Mouse (Mus musculus) intestine, embryonic 14.5 days (tissue): ENCODE measurements around the gene Cltrn. TPM values are rescaled to one million over a fixed set of nuclear protein-coding genes. Genes with fewer than 3 reads are reported as not detected.

Source experiments
- ATAC-seq: fragments of 200-750 bp; cut with Nextera tagmentation; replicated peaks from 2 replicates; pipeline ENCODE4 v1.8.0; 2017; ENCODE audit warnings: low read depth, moderate number of reproducible peaks, moderate TSS enrichment, moderate library complexity; ENCODE audit not compliant: low FRiP score, low TSS enrichment
- DNase-seq: peaks from one replicate; pipeline ENCODE4 v3.0.0-alpha.2; 2018; ENCODE audit warnings: low spot score
- H3K27ac ChIP-seq: fragments of 300-500 bp; sonication (generic); 2 replicates; pipeline ENCODE4 v1.5.1; 2014; ENCODE audit warnings: low read depth, mild to moderate bottlenecking, control low read depth
- H3K27me3 ChIP-seq: fragments of 300-500 bp; sonication (generic); replicated peaks from 2 replicates; pipeline ENCODE4 v1.6.1; 2014; ENCODE audit warnings: low read length, control low read depth; ENCODE audit not compliant: control insufficient read depth, insufficient read depth
- H3K36me3 ChIP-seq: fragments of 300-500 bp; sonication (generic); 2 replicates; pipeline ENCODE4 v1.6.1; 2014; ENCODE audit warnings: low read length, control low read depth; ENCODE audit not compliant: control insufficient read depth, insufficient read depth
- H3K4me1 ChIP-seq: fragments of 300-500 bp; sonication (generic); replicated peaks from 2 replicates; pipeline ENCODE4 v1.6.1; 2014; ENCODE audit warnings: low read length, control low read depth, mixed read lengths; ENCODE audit not compliant: control insufficient read depth, insufficient read depth
- H3K4me2 ChIP-seq: fragments of 300-500 bp; sonication (generic); 2 replicates; pipeline ENCODE4 v1.6.1; 2014; ENCODE audit warnings: low read length
- H3K4me3 ChIP-seq: fragments of 300-500 bp; sonication (generic); 2 replicates; pipeline ENCODE4 v1.5.1; 2014; ENCODE audit warnings: low read depth, low read length, control low read depth, mixed read lengths
- H3K9ac ChIP-seq: fragments of 300-500 bp; sonication (generic); 2 replicates; pipeline ENCODE4 v1.6.1; 2014; ENCODE audit warnings: mild to moderate bottlenecking, low read length
- H3K9me3 ChIP-seq: fragments of 300-500 bp; sonication (generic); 2 replicates; pipeline ENCODE4 v1.6.1; 2016; ENCODE audit warnings: low read length, control low read depth; ENCODE audit not compliant: control insufficient read depth
- WGBS: fragments of 180-500 bp; shearing (Covaris S2); extraction: QIAGEN DNeasy Blood & Tissue Kit; methylation state at CpG from one replicate; pipeline ENCODE4 v1.1.7; 2014; 5-methylcytosine and 5-hydroxymethylcytosine counted together
- polyA plus RNA-seq: library from polyadenylated mRNA; unstranded; fragments of >200 nt; fragmentation: Nextera tagmentation; extraction: Ambion mirVana; gene quantifications from 2 replicates; pipeline ENCODE4 v1.2.1, GENCODE M21; 2014

Gene Cltrn
- polyA plus RNA-seq, 1 experiment from 2014 or later = 6.9 TPM

DNA sequence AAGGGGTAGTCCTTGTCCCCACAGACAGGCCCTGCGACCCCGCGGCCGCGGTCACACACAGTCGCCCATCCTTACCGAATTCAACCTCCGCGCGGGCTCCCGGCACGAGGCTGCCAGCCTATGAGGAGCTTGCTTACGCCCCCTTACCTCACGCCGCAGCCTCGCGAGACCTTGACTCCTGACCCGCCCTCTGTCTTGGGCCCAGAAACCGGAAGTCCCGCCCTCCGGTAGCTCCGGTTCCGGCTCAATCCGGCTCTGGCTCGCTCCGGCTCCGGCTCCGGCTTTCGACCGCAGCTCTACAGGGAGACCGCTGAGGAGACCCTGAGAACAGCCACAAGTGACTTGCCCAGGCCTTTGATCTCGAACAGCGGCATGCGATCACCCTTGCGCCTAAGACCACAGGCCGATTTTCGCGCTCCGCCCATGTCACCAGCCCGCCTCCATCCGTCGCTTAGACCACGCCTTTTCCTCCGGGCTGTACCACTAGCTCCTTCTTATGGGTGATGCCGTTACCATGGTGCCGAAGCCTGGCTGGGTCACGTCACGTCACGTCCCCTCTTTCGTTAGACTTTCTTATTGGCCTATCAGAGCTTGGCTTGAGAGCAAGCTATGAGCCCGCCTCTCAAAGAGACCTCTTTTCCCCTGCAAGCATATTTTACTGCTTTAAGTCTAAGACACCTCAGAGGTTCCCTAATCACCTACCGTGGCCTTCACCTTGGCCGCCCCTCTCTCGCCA, 12.4 kb upstream of the Cltrn start, which contains the start of gene Siah1b:
Gene Siah1b, minus strand, starts transcription at position 454 of the 736 bp plus-strand sequence.
- Histone ChIP-seq H3K36me3 (peaks cover 15% of the 10 kb centered on the region; the same call in 1 of the 2 replicates), H3K27me3 (no peaks in the 10 kb centered on the region), H3K4me3 (peak within 1 kb of the TSS; percentile 55), H3K27ac (peak within 1 kb of the TSS; percentile 80), H3K4me1 (no peaks in the 10 kb centered on the region), H3K9me3 (no peaks in the 10 kb centered on the region), H3K9ac (peak within 1 kb of the TSS; percentile 68), H3K4me2 (peak within 1 kb of the TSS; percentile 58)
- 18% methylated on average over 51 of the region's 54 CpGs for WGBS
- DNase-seq (peak; percentile 89), ATAC-seq (peak; percentile 99)

DNA sequence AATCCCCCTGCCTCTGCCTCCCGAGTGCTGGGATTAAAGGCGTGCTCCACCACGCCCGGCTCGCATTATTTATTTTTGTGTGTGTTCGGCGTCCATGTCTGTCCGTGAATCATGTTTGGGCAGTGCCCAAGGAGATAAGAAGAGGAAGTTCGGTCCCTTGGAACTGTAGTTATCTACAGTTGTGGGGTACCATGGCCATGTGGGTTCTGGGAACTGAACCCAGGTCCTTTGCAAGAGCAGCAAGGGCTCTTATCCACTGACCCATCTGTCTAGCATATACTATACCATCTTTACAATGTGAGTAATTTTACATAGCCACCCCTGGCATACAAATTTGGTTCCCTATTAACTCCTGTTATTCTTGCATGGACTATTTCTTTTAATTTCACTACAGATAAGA, 6.6 kb upstream of the Cltrn start:
- no peak overlapping the region for H3K4me2 ChIP-seq
- H3K4me3 ChIP-seq = no peak overlapping the region
- ATAC-seq = no peak
- H3K4me1 ChIP-seq = no peaks in the 10 kb centered on the region
- DNase-seq = no peak
- no peaks in the 10 kb centered on the region for H3K9me3 ChIP-seq
- H3K9ac ChIP-seq = no peak overlapping the region
- H3K36me3 ChIP-seq = no peaks in the 10 kb centered on the region
- no peak overlapping the region for H3K27ac ChIP-seq
- 89% methylated on average over 9 of the region's 9 CpGs for WGBS
- no peaks in the 10 kb centered on the region for H3K27me3 ChIP-seq

DNA sequence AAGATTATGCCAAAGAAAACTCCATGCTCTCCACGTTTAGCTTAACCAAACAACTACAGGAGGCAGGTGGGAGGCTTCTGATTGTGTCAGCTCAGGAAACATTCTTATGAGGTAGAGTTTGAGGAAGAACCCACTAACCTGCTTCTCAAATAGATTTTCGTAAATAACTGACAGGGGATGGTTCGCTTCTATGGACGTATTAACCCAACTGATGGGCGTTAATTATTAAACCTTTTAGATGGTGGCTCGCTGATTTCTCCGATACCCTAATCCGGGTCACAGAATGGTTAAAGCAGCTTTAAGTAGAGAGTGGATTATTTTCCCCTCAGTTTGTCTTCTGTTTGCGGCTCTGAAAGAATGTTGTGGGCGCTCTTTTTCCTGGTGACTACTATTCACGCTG, 1.3 kb downstream of the Cltrn start:
- Histone ChIP-seq H3K9me3 (no peaks in the 10 kb centered on the region), H3K4me2 (no peak overlapping the region), H3K27me3 (no peaks in the 10 kb centered on the region; the same call in none of the 2 replicates), H3K27ac (no peak overlapping the region), H3K4me3 (no peak overlapping the region), H3K9ac (no peak overlapping the region), H3K4me1 (no peaks in the 10 kb centered on the region), H3K36me3 (no peaks in the 10 kb centered on the region)
- ATAC-seq (no peak), DNase-seq (no peak)
- 70% methylated on average over 11 of the region's 11 CpGs for WGBS

DNA sequence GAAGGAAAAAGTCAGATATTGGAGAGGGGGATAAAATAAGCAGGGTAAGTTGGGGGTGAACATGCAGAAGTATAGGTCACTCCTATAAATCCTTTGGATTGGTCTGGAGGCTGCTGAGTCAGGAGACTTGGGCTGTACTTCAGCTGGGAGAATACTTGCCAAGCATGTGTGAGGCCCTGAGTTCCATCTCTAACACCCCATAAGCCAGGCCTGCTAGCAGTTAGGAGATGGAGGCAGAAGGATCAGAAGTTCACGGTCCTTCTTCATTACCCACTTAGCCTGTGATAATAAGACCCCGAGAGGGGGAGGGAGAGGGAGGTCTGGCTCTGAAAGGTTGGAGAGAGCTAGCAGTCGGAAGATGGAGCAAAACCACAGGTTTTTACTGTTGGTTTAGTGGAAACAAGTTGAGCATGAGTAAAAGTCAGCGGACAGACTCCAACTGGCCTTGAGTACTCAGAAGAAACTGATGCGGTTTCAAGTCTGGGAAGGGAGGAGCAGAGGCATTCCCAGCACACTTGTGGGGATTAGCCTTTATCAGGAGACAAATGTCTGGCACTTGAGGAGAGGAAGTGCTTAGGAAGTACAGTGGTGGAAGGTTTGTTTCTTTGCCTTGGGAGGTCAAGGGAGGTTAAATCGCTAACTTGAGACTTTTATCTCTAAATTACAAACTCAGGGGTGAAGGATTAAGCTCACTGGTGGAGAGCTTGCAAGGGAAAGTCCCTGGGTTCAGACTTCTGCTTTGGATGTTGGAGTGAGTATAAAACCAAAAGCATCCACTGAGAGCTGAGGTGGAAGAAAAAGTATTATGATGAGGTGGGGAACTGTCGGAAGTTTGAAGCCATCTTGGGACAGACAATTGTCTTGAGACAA, 3.9 kb downstream of the Cltrn start:
- Histone ChIP-seq H3K4me2 (no peak overlapping the region), H3K9ac (no peak overlapping the region), H3K4me1 (no peaks in the 10 kb centered on the region), H3K4me3 (no peak overlapping the region), H3K36me3 (no peaks in the 10 kb centered on the region), H3K27me3 (peaks cover 3% of the 10 kb centered on the region), H3K9me3 (no peaks in the 10 kb centered on the region), H3K27ac (no peak overlapping the region)
- ATAC-seq (no peak), DNase-seq (no peak)
- 38% methylated on average over 7 of the region's 7 CpGs for WGBS

DNA sequence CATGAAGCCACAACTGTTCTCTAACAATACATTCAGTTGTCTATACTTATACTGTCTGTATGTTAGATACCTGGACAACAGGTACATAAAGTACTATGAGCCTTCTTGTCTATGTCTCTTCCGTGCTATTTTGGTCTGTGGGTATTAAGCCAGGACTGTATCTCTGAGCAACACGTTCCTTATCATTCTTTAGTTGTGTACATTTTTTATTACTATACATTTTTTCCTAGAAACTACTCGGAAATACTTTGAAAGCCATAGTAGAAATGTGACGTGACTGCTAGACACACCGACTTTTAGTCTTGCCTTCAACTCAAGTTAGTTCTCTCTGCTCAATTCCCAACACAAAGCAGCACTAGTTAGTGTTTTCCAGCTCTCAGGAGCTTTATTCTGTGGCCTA, 4.8 kb downstream of the Cltrn start:
- no peak overlapping the region for H3K27ac ChIP-seq
- no peak overlapping the region for H3K4me2 ChIP-seq
- DNase-seq (no peak), ATAC-seq (no peak)
- H3K4me3 ChIP-seq = no peak overlapping the region
- H3K27me3 ChIP-seq = peaks cover 3% of the 10 kb centered on the region
- H3K9ac ChIP-seq = no peak overlapping the region
- H3K36me3 ChIP-seq = no peaks in the 10 kb centered on the region
- WGBS = 79% methylated on average over 5 of the region's 5 CpGs
- no peaks in the 10 kb centered on the region for H3K9me3 ChIP-seq
- H3K4me1 ChIP-seq = no peaks in the 10 kb centered on the region

DNA sequence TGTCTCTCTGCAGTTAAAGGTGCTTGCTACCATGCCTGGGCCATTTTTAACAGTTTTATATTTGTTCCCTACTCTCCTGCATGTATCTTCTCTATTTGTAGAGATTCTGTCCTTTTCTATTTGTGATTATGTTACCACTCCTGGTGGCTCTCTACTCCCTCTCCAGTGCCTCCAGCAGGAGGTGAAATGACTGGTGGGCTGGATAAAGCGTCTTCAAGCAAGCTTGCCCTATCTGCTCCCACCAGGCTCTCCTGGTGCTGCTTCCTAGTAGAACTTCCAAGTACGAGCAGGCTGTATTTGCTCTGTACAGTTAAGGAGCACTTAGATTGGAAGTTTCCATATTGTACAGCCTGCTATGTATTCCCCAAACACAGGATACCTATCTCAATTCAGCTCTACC, 7.2 kb downstream of the Cltrn start:
- Histone ChIP-seq H3K9me3 (no peaks in the 10 kb centered on the region), H3K27ac (no peak overlapping the region), H3K36me3 (no peaks in the 10 kb centered on the region), H3K4me2 (no peak overlapping the region), H3K9ac (no peak overlapping the region), H3K4me3 (no peak overlapping the region), H3K4me1 (no peaks in the 10 kb centered on the region), H3K27me3 (peaks cover 3% of the 10 kb centered on the region)
- ATAC-seq (no peak), DNase-seq (no peak)
- WGBS = 71% methylated on average over 2 of the region's 2 CpGs

DNA sequence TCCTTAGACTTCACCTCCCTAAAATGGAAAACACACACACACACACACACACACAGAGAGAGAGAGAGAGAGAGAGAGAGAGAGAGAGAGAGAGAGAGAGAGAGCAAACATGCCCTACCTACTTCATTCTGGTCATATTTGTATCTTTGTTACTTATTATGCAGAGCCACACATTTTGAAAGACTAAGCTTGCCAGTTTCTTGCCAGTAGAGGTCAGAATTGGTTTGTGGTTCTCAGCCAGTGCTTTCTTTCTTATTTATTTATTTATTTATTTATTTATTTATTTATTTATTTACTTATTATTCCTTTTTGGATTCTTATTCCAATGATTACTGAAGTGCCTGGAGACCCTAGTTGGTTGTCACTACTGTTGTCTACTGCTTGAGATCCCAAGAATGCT, 12.9 kb downstream of the Cltrn start:
- Histone ChIP-seq H3K36me3 (no peaks in the 10 kb centered on the region), H3K9me3 (no peaks in the 10 kb centered on the region), H3K27ac (no peak overlapping the region), H3K4me3 (no peak overlapping the region), H3K9ac (no peak overlapping the region), H3K4me1 (no peaks in the 10 kb centered on the region), H3K27me3 (no peaks in the 10 kb centered on the region), H3K4me2 (no peak overlapping the region)
- ATAC-seq (no peak), DNase-seq (no peak)

DNA sequence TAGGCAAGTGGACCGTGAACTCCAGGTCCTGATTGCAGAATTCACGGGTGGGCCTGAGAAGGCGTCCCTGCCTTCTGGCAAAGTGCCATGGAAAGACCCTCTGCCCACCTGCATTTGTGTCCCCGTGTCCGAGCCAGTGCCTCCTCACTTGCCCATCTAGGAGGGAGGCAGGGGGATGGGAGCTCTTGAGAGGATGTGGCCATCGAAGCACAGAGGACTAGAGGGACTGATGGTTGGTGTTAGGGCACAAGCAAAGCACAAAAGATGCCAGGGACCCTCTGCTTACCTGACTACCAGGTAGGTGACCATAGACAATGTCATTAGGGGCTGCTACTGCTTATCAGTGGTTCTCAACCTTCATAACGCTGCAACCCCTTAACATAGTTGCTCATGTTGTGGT, 13.6 kb downstream of the Cltrn start:
- ATAC-seq (no peak), DNase-seq (no peak)
- H3K4me1 ChIP-seq = no peaks in the 10 kb centered on the region
- no peak overlapping the region for H3K27ac ChIP-seq
- H3K4me3 ChIP-seq = no peak overlapping the region
- H3K9me3 ChIP-seq = no peaks in the 10 kb centered on the region
- 85% methylated on average over 7 of the region's 7 CpGs for WGBS
- no peaks in the 10 kb centered on the region for H3K27me3 ChIP-seq
- H3K36me3 ChIP-seq = no peaks in the 10 kb centered on the region
- no peak overlapping the region for H3K4me2 ChIP-seq
- no peak overlapping the region for H3K9ac ChIP-seq
